Mouse (Mus musculus): ENCODE results near the gene Gm20388.

DNA sequence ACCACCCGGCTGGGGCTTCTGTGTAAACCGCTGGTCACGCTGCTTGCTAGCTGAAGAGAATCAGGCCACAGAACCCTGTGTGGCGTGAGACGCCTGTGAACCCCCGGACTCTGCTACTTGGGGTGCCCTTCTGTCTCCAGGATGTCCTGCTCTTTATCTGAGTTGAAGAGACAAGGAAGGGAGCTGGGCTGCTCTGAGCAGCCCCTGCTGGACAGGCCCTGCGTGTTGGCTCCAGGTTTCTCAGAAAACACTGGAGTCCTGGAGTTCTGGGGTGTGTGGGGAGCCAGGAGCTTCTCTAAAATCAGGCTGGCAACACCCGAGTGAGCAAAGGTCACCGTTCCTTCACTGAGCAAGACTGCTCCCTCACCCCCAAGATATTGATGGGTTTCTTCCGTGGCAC lies 971.0 kb downstream of the Gm20388 start:
- TF ChIP-seq EP300 (optimal IDR thresholded peaks at IDR 0.05) = no peak
- TF ChIP-seq CTCF (IDR thresholded peaks at IDR 0.05; ENCODE audit: low read depth) = peak; percentile 54
